Mouse (Mus musculus): ENCODE results near the gene Fggy. TPM values are rescaled to one million over a fixed set of nuclear protein-coding genes. Genes with fewer than 3 reads are reported as not detected.

The Fggy gene
- polyA plus RNA-seq, 1 experiment from 2014 or later = 8.1 TPM

DNA sequence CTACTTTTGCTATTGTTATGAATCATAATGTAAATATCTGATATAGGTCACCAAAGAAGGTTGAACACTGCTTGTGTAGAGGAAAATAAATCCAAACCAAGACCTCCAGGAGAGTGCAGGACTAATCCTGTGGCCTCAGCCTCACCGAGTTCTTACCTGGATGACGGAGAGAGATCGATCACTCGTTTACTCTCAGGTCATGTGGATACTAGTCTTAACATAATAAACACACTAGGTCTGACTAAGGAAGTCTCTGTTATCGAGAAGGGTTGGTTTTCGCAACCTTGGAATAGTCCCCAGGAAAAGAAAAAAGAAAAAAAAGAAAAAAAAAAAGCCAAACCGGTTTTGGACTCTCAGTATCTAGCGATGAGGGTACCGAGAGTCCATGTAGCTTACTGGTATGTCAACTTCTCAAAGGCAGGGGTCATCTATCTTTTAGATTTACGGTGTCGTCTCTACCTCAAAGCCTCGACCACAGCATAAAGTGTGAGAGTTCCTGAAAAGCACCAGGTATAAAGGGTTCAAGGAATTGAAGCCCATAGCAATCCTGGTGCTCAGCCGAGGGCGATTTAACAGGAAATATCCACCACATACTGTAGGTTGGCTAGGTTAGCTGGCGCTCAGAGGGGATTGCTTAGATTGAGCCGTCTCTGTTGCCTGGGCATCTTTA, 509 bp upstream of the Fggy start:
- no peak; the same call in 1 of the 2 replicates for ATAC-seq (ENCODE audit: borderline replicate concordance, extremely low read depth, low FRiP score, low TSS enrichment)
- peak overlapping the region; percentile 49 for H3K9ac ChIP-seq
- H3K9me3 ChIP-seq = no peaks in the 10 kb centered on the region
- peak overlapping the region; percentile 38 for H3K4me3 ChIP-seq
- peak overlapping the region; percentile 90 for H3K27ac ChIP-seq
- WGBS = 16% methylated on average over 16 of the region's 16 CpGs
- H3K27me3 ChIP-seq = no peaks in the 10 kb centered on the region
- H3K36me3 ChIP-seq = no peaks in the 10 kb centered on the region; the same call in 1 of the 2 replicates
- peaks cover 19% of the 10 kb centered on the region for H3K4me1 ChIP-seq
- H3K4me2 ChIP-seq = peak overlapping the region; percentile 65

- Histone ChIP-seq H3K9ac (no peak overlapping the region), H3K9me3 (no peaks in the 10 kb centered on the region), H3K4me2 (peak overlapping the region; percentile 65), H3K36me3 (no peaks in the 10 kb centered on the region; the same call in 1 of the 2 replicates), H3K27me3 (no peaks in the 10 kb centered on the region), H3K27ac (peak overlapping the region; percentile 90), H3K4me3 (no peak overlapping the region), H3K4me1 (peaks cover 19% of the 10 kb centered on the region)
- ATAC-seq (ENCODE audit: borderline replicate concordance, extremely low read depth, low FRiP score, low TSS enrichment) = no peak
- 44% methylated on average over 4 of the region's 4 CpGs for WGBS
These were observed 1.1 kb downstream of the Fggy start for GRCm38 (mm10) chr4:95558271-95558888.

GRCm38 (mm10) chr4:95571621-95572020, 14.3 kb downstream of the Fggy start:
- Histone ChIP-seq H3K27me3 (no peaks in the 10 kb centered on the region), H3K27ac (no peak overlapping the region), H3K4me3 (no peak overlapping the region), H3K36me3 (no peaks in the 10 kb centered on the region), H3K4me1 (no peaks in the 10 kb centered on the region), H3K9me3 (no peaks in the 10 kb centered on the region), H3K9ac (no peak overlapping the region), H3K4me2 (no peak overlapping the region)
- 74% methylated on average over 3 of the region's 3 CpGs for WGBS
- ATAC-seq (ENCODE audit: borderline replicate concordance, extremely low read depth, low FRiP score, low TSS enrichment) = no peak

DNA sequence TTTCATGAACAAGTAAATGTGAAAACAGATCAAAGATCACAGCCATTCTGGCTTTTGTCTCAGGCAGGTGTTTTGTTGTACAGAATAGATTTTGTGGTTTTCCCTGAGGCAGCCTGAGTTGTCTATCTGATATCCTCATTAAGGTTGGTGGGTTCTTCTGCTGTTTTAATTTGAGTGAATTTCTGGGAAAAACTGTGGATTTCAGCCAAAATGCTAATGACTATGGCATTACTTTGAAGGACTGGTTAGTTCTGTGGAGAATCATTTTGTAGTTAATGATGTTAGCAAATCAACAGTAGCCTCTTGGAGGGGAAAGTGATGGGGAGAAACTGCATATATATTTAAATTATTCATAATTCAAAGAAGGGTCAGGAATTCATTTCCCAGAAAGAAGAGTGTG, 16.4 kb downstream of the Fggy start:
- Histone ChIP-seq H3K27ac (no peak overlapping the region), H3K9ac (no peak overlapping the region), H3K36me3 (no peaks in the 10 kb centered on the region), H3K9me3 (no peaks in the 10 kb centered on the region), H3K4me3 (no peak overlapping the region), H3K4me1 (no peaks in the 10 kb centered on the region), H3K27me3 (no peaks in the 10 kb centered on the region), H3K4me2 (no peak overlapping the region)
- ATAC-seq (ENCODE audit: borderline replicate concordance, extremely low read depth, low FRiP score, low TSS enrichment) = no peak

DNA sequence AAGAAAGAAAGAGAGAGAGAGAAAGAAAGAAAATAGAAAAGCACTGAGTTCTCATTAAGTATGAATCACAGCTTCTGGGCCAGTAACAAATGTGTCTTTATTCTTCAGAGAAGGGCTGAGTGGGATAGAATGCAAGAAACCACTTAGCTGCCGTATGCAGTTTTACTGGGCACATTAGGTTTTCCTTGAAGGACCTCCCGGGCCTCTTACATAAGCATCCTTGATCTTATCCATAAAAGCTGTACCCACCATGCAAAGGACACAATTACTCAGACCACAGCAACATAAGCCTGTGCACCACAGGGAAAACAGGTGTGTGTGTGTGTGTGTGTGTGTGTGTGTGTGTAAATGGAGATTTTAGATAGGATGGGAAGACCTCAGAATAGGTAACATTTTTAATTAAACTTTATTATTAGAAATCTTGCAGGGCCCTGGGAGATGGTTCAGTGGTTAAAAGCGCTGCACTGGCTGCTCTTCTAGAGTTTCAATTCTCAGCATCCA, 18.2 kb downstream of the Fggy start:
- 75% methylated on average over 3 of the region's 3 CpGs for WGBS
- ATAC-seq (ENCODE audit: borderline replicate concordance, extremely low read depth, low FRiP score, low TSS enrichment) = no peak
- H3K36me3 ChIP-seq = no peaks in the 10 kb centered on the region
- H3K9ac ChIP-seq = no peak overlapping the region
- no peaks in the 10 kb centered on the region for H3K27me3 ChIP-seq
- H3K27ac ChIP-seq = no peak overlapping the region
- no peak overlapping the region for H3K4me3 ChIP-seq
- H3K4me2 ChIP-seq = no peak overlapping the region
- no peaks in the 10 kb centered on the region for H3K9me3 ChIP-seq
- H3K4me1 ChIP-seq = no peaks in the 10 kb centered on the region

GRCm38 (mm10) chr4:95579183-95579582, 21.9 kb downstream of the Fggy start:
- Histone ChIP-seq H3K9ac (no peak overlapping the region), H3K27me3 (no peaks in the 10 kb centered on the region), H3K4me2 (no peak overlapping the region), H3K4me1 (no peaks in the 10 kb centered on the region), H3K36me3 (no peaks in the 10 kb centered on the region), H3K27ac (no peak overlapping the region), H3K9me3 (no peaks in the 10 kb centered on the region), H3K4me3 (no peak overlapping the region)
- no peak for ATAC-seq (ENCODE audit: borderline replicate concordance, extremely low read depth, low FRiP score, low TSS enrichment)
- WGBS = 86% methylated on average over 5 of the region's 5 CpGs

GRCm38 (mm10) chr4:95584107-95584762, 26.9 kb downstream of the Fggy start:
- H3K27ac ChIP-seq = no peak overlapping the region
- no peak overlapping the region for H3K9ac ChIP-seq
- no peaks in the 10 kb centered on the region for H3K9me3 ChIP-seq
- no peak for ATAC-seq (ENCODE audit: borderline replicate concordance, extremely low read depth, low FRiP score, low TSS enrichment)
- H3K4me2 ChIP-seq = no peak overlapping the region
- H3K36me3 ChIP-seq = no peaks in the 10 kb centered on the region
- no peak overlapping the region for H3K4me3 ChIP-seq
- 77% methylated on average over 4 of the region's 4 CpGs for whole genome bisulfite sequencing
- no peaks in the 10 kb centered on the region for H3K27me3 ChIP-seq
- H3K4me1 ChIP-seq = no peaks in the 10 kb centered on the region

DNA sequence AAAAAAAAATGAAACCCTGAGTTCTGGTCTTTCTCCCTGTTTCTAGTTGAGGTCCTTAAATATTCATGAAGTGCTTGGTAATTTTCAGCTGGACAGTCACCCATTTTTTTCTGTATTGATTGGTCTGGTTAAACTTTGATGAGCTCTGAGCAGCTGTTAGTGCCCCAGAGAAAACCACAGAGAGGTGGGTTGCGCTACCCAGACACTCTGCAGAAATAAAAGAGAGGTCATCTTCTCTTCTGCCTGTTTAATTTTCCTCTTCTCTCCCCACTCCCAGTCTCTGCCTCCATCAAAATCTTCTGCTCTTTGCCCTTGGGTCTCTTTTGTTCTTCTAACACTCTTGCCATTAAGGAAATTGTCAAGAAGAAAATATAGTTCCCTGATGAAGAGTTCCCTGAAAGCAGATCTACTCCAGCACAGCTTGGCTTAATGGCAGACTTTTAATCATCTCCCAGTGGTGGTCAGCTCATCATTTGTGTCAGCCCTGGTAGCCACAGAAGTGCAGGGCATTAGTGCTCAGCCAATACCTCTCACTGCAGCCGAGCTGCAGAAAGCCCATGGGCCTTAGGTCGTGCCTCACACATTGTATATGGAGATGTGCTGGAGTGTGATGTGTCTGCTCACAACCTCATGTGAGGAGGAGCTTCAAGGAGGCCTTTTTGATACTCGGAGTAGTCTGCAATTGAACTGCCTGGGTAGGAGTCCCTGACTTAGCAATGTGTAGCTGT, 29.1 kb downstream of the Fggy start:
- no peaks in the 10 kb centered on the region for H3K9me3 ChIP-seq
- no peak overlapping the region for H3K4me2 ChIP-seq
- H3K27ac ChIP-seq = no peak overlapping the region
- no peaks in the 10 kb centered on the region for H3K36me3 ChIP-seq
- no peaks in the 10 kb centered on the region for H3K4me1 ChIP-seq
- no peak overlapping the region for H3K9ac ChIP-seq
- no peak for ATAC-seq (ENCODE audit: borderline replicate concordance, extremely low read depth, low FRiP score, low TSS enrichment)
- no peak overlapping the region for H3K4me3 ChIP-seq
- no peaks in the 10 kb centered on the region for H3K27me3 ChIP-seq
- WGBS = 78% methylated on average over 4 of the region's 4 CpGs

GRCm38 (mm10) chr4:95588722-95589283, 31.5 kb downstream of the Fggy start:
- H3K27me3 ChIP-seq = no peaks in the 10 kb centered on the region
- 72% methylated on average over 2 of the region's 2 CpGs for WGBS
- no peaks in the 10 kb centered on the region for H3K4me1 ChIP-seq
- no peak overlapping the region for H3K9ac ChIP-seq
- H3K27ac ChIP-seq = no peak overlapping the region
- H3K4me3 ChIP-seq = no peak overlapping the region
- H3K9me3 ChIP-seq = no peaks in the 10 kb centered on the region
- no peaks in the 10 kb centered on the region for H3K36me3 ChIP-seq
- ATAC-seq (ENCODE audit: borderline replicate concordance, extremely low read depth, low FRiP score, low TSS enrichment) = no peak
- H3K4me2 ChIP-seq = no peak overlapping the region

GRCm38 (mm10) chr4:95590878-95591277, 33.6 kb downstream of the Fggy start:
- Histone ChIP-seq H3K4me2 (no peak overlapping the region), H3K27me3 (no peaks in the 10 kb centered on the region), H3K4me1 (no peaks in the 10 kb centered on the region), H3K27ac (no peak overlapping the region), H3K9ac (no peak overlapping the region), H3K4me3 (no peak overlapping the region), H3K36me3 (no peaks in the 10 kb centered on the region), H3K9me3 (no peaks in the 10 kb centered on the region)
- 81% methylated on average over 3 of the region's 3 CpGs for WGBS
- no peak for ATAC-seq (ENCODE audit: borderline replicate concordance, extremely low read depth, low FRiP score, low TSS enrichment)

- H3K27ac ChIP-seq = no peak overlapping the region
- no peak for ATAC-seq (ENCODE audit: borderline replicate concordance, extremely low read depth, low FRiP score, low TSS enrichment)
These were observed 39.9 kb downstream of the Fggy start for GRCm38 (mm10) chr4:95597208-95597607.

More at GRCm38 (mm10) chr4:95597208-95597607, 39.9 kb downstream of the Fggy start:
- H3K9me3 ChIP-seq = no peaks in the 10 kb centered on the region
- H3K4me3 ChIP-seq = no peak overlapping the region
- H3K4me1 ChIP-seq = no peaks in the 10 kb centered on the region
- 60% methylated on average over 6 of the region's 6 CpGs for WGBS
- H3K27me3 ChIP-seq = no peaks in the 10 kb centered on the region
- H3K4me2 ChIP-seq = no peak overlapping the region
- no peak overlapping the region for H3K9ac ChIP-seq
- H3K36me3 ChIP-seq = no peaks in the 10 kb centered on the region

Measured in lung, embryonic 15.5 days (tissue).